ENCODE assay signal across 7 mouse cellular contexts in the genomic region with DNA sequence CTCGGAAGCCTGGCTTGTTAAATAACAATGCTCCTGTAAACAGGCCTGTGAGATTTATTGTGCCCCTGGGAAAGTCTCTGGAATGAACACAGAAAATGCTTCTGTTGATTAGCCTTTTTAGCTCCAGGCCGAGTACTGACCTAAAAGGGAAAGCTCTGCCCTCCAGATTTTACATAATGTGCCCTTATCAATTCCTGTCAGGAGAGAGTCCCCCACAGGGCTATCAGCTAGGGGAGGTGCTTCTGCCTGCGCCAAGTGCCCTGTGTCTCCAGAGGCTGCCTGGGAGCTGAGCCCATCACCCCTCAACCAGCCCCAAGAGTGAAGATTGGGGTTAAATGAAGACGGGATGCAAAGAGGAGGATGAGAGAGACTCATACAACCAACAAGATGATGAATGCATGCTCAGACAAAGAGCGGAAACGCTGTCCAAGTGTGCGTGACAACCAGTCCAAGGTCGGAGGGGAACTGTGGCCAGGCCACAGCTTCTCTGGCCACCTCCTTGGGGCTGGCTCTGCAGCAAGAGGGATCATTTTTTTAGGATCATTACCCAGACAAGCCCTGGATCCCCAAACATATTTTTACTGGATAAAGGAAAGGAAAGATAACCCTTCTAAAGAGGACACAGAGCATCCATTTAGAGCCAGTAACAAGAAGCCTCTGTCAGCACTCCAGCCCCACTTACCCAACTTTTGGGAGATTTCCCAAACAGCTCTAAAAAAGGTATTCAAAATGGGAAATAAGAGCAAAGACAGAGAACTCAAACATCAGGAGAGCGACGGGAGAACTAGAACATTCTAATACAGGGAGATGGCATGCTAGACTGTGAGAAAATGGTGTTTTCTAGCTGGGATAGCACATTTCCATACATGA.
DNase-seq lines count a peak whose midpoint lies in the region; ATAC-seq and TF ChIP-seq lines count a peak whose summit lies in the region.

No protein-coding gene starts in this region.

- peak overlapping the region; percentile 80 for H3K27ac ChIP-seq in heart, embryonic 13.5 days (replicated peaks)
- no peak overlapping the region; the same call in 1 of the 2 replicates for H3K27ac ChIP-seq in forebrain, embryonic 15.5 days (replicated peaks)

- no peaks in the 10 kb centered on the region for H3K36me3 ChIP-seq in heart, embryonic 13.5 days
- no peaks in the 10 kb centered on the region for H3K36me3 ChIP-seq in myocyte (ENCODE audit: control insufficient read depth, insufficient read depth)
- no peaks in the 10 kb centered on the region for H3K36me3 ChIP-seq in forebrain, embryonic 15.5 days

- no peak for ATAC-seq in heart, embryonic 13.5 days (ENCODE audit: extremely low read depth, insufficient number of reproducible peaks, low FRiP score, low TSS enrichment)
- no peak for ATAC-seq in forebrain, embryonic 15.5 days (replicated peaks)

- no peak for TF ChIP-seq POLR2A in myocyte (IDR thresholded peaks at IDR 0.05; ENCODE audit: insufficient read length, low read depth)

- no peak overlapping the region for H3K4me3 ChIP-seq in heart, embryonic 13.5 days
- no peak overlapping the region for H3K4me3 ChIP-seq in myocyte
- H3K4me3 ChIP-seq in forebrain, embryonic 15.5 days, result no peak overlapping the region

- H3K4me2 ChIP-seq in heart, embryonic 13.5 days, result peak overlapping the region; percentile 40
- peak overlapping the region; percentile 7 for H3K4me2 ChIP-seq in myocyte (ENCODE audit: low read depth)
- H3K4me2 ChIP-seq in forebrain, embryonic 15.5 days (replicated peaks), result no peak overlapping the region

- H3K9me3 ChIP-seq in heart, embryonic 13.5 days, result no peaks in the 10 kb centered on the region
- no peaks in the 10 kb centered on the region for H3K9me3 ChIP-seq in forebrain, embryonic 15.5 days

- no peaks in the 10 kb centered on the region for H3K79me2 ChIP-seq in myocyte (ENCODE audit: control insufficient read depth, insufficient read depth)

- H3K4me1 ChIP-seq in heart, embryonic 13.5 days, result peaks cover 66% of the 10 kb centered on the region
- H3K4me1 ChIP-seq in forebrain, embryonic 15.5 days, result peaks cover 9% of the 10 kb centered on the region

- no peaks in the 10 kb centered on the region for H3K27me3 ChIP-seq in heart, embryonic 13.5 days (replicated peaks)
- H3K27me3 ChIP-seq in myocyte (ENCODE audit: control insufficient read depth, insufficient read depth, insufficient read length), result no peaks in the 10 kb centered on the region
- H3K27me3 ChIP-seq in forebrain, embryonic 15.5 days, result no peaks in the 10 kb centered on the region

- DNase-seq in urinary bladder, postnatal 14 days (ENCODE audit: low spot score), result peak; percentile 33
- DNase-seq in urinary bladder, postnatal 25 days (ENCODE audit: low spot score), result no peak
- DNase-seq in kidney, postnatal 10 days, result peak; percentile 79
- DNase-seq in cerebellum, postnatal 36 days, result no peak

- H3K9ac ChIP-seq in heart, embryonic 13.5 days, result peak overlapping the region; percentile 16; the same call in 1 of the 2 replicates
- no peak overlapping the region for H3K9ac ChIP-seq in forebrain, embryonic 15.5 days (replicated peaks)

- 24% methylated on average over 10 of the region's 10 CpGs for WGBS in heart, embryonic 13.5 days
- 61% methylated on average over 10 of the region's 10 CpGs for WGBS in forebrain, embryonic 15.5 days

- no peak overlapping the region for H3ac ChIP-seq in myocyte (ENCODE audit: control insufficient read depth, insufficient read length)

TF ChIP-seq in myocyte, 11 proteins besides CTCF, POLR2A, EP300 and RAD21:
- TF ChIP-seq E2F4 (IDR thresholded peaks at IDR 0.05; ENCODE audit: insufficient read depth) (no peak), POLR2AphosphoS2 (IDR thresholded peaks at IDR 0.05; ENCODE audit: insufficient read length, low read depth) (no peak), CEBPB (IDR thresholded peaks at IDR 0.05; ENCODE audit: insufficient read depth, poor library complexity, severe bottlenecking) (no peak), REST (IDR thresholded peaks at IDR 0.05; ENCODE audit: insufficient read depth, insufficient read length) (no peak), USF1 (IDR thresholded peaks at IDR 0.05; ENCODE audit: low read depth) (no peak), TCF3 (IDR thresholded peaks at IDR 0.05; ENCODE audit: insufficient read length, low read depth) (no peak), TCF12 (IDR thresholded peaks at IDR 0.05; ENCODE audit: insufficient read depth, poor library complexity, severe bottlenecking) (no peak), SRF (IDR thresholded peaks at IDR 0.05; ENCODE audit: control insufficient read depth, insufficient read length, low read depth) (no peak)

Comparison
In these comparisons a context has a peak if more than half of its experiments do, and no peak if none do; other contexts are left out.
1. DNase-seq: peak in urinary bladder, postnatal 14 days (single experiment) and kidney, postnatal 10 days (single experiment); none in urinary bladder, postnatal 25 days (single experiment) and cerebellum, postnatal 36 days (0 of 2).